Mouse (Mus musculus): ENCODE measurements around the gene Gosr2. TPM values are rescaled to one million over a fixed set of nuclear protein-coding genes. Genes with fewer than 3 reads are reported as not detected.

Gosr2 gene
- 60.1 to 72.8 TPM (median 66.0 TPM) in 4 replicates for total RNA-seq (2023)

GRCm38 (mm10) chr11:103697565-103698176, at the start of gene Gosr2:
TSS of gene Gosr2 (minus strand) at chr11:103697898.

GRCm38 (mm10) chr11:103649301-103649982, 48.3 kb downstream of the Gosr2 start, which contains the start of gene Rprml:
TSS of gene Rprml (plus strand) at chr11:103649570.

DNA sequence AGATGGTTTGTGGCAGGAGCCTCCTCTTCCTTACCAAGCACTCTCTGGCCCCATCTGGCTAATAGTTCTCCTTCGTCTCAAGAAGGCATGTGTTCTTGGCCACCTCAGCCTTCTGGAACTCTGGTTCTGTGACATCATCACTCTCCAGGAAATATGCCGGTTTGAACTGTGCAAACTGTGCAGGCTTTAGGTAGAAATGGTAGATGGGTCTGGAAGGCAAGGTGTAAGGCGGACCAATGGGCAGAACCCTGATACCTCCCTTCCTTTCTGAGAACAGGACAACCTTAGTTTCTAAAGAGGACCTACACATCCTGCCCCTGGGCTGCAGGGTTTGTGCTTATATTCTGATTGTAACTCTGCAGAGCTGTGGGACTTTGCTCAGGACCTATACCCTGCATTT, 58.9 kb downstream of the Gosr2 start, which contains the start of gene Lyzl6:
Gene Lyzl6 (minus strand): TSS at position 101 of the 400 bp plus-strand sequence.

Other genes with a start within 250 kb of the Gosr2 start
- gene Lrrc37a, start 193.3 kb downstream of the Gosr2 start, total RNA-seq (2023) = not detected in 4 replicates
- not detected in 4 replicates for gene Gm884, start 76.8 kb downstream of the Gosr2 start, total RNA-seq (2023)
- gene Lyzl6, start 59.0 kb downstream of the Gosr2 start, total RNA-seq (2023) = not detected in 4 replicates
- gene Rprml, start 48.3 kb downstream of the Gosr2 start, total RNA-seq (2023) = not detected in 4 replicates
- not detected in 4 replicates for gene Wnt9b, start 51.9 kb upstream of the Gosr2 start, total RNA-seq (2023)
- gene Wnt3, start 76.3 kb upstream of the Gosr2 start, total RNA-seq (2023) = not detected in 4 replicates